Mouse (Mus musculus) large intestine, adult 2 months (tissue): ENCODE measurements around the gene Thap11. TPM values are rescaled to one million over a fixed set of nuclear protein-coding genes. Genes with fewer than 3 reads are reported as not detected.
A peak's percentile ranks its signal among the peaks of the same experiment; 100 is the strongest.
"Not testable (repeated sequence)": the region's sequence is repeated elsewhere in the genome, so short reads cannot be mapped to it uniquely, and the experiment has no call there.

Source experiments
- DNase-seq: peaks from one replicate; pipeline ENCODE4 v3.0.0-alpha.2; 2012; ENCODE audit warnings: low read depth, low spot score
- WGBS: fragments of 180-500 bp; shearing (Covaris S2); methylation state at CpG from one replicate; pipeline ENCODE4 v1.1.7; 2018; 5-methylcytosine and 5-hydroxymethylcytosine counted together
- polyA plus RNA-seq: library from polyadenylated mRNA; depleted of rRNA; stranded (reverse); fragments of >200 nt; gene quantifications from 2 replicates; pipeline ENCODE4 v1.2.3, GENCODE M21; 2012; rRNA removed

The Thap11 gene
- polyA plus RNA-seq, result 30.3 and 34.5 TPM in 2 replicates

DNA sequence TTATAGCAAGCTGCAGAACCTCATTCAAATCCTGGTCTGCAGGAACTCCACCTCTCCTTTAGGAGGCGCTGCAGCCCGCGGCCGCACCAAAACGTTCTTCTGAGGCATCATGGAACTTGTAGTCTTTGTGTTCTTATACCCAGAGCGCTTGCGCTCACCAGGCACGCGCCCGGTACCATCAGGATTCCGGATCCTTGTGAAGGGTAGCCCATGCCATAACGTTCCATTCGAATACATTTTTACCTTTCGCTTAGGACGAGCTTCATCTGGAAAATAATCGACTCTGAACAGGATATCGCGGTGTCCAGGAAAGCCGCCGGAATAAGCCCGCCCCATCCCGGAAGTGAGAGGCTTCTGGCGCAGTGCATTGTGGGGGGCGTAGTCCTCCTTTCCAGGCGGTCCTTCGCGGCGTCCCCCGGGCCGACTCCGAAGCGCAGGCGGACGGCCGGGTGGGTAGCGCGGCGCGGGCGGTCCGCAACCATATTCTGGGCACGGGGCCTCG is at the start of gene Thap11:
Thap11 (plus strand) TSS at position 418 of the 502 bp plus-strand sequence.
- peak; percentile 75 for DNase-seq
- WGBS, result under 1% methylated on average over 43 of the region's 43 CpGs

GRCm38 (mm10) chr8:105805346-105805745 is 49.6 kb upstream of the Thap11 start:
- DNase-seq, result no peak
- 57% methylated on average over 3 of the region's 3 CpGs for WGBS

DNA sequence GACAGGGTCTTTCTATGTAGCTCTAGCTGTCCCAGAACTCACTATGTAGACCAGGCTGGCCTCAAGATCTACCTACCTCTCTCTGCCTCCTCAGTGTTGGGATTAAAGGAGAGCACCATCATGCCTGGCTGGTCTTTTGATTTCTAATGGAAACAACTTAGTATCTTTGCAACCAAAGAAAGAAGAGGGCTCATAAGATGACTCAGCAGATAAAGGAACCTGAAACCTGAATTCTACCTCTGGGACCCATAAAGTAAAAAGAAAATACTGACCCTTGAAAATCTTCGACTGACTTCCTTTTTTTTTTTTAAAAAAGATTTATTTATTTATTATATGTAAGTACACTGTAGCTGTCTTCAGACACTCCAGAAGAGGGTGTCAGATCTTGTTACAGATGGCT is 49.0 kb upstream of the Thap11 start:
- WGBS, result 37% methylated on average over 1 of the region's 1 CpGs
- DNase-seq, result no peak

DNA sequence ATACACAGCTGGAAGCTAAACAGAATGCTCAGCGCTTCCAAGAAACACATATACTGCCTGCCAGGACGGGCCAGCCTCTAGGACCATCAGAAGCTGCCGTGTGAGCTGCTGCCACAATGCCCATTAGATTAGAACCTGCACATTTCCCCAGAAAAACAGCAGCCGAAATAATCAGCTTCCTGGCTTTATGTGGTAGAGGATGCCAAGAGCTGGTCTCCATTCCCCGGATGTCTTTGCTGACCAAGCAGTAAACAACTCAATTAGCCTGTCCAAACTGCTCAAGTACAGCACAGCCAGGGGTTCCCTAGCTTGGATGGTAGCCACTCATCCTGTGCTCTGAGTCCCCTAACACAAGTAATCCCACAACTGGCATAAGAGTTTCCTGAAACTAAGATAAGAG is 47.2 kb upstream of the Thap11 start:
- 66% methylated on average over 5 of the region's 5 CpGs for WGBS
- no peak for DNase-seq

DNA sequence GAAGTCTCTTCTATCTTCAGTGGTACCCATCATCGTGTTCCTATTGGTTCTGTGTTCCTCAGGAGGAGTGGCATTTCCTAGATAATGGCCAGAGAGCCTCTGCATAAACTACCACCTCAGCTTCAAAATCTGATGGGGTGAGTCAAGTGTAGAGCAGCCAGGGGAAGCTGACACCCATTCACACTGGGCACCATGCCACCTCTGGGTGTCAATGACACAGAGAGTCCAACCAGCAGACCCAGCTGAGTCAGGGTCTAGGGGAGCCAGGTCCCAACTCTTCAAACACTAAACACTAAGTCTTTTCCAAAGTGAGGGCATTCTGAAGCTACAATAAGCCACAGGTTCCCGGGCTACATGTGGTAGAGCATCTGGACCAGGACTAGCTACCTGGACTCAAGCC is 46.5 kb upstream of the Thap11 start:
- 81% methylated on average over 2 of the region's 2 CpGs for WGBS
- DNase-seq, result no peak

GRCm38 (mm10) chr8:105810245-105810786 is 44.6 kb upstream of the Thap11 start:
- no peak for DNase-seq
- 85% methylated on average over 6 of the region's 6 CpGs for WGBS

GRCm38 (mm10) chr8:105811061-105811460 is 43.9 kb upstream of the Thap11 start:
- WGBS, result 77% methylated on average over 10 of the region's 10 CpGs
- DNase-seq, result no peak

GRCm38 (mm10) chr8:105811543-105811942 is 43.4 kb upstream of the Thap11 start:
- 36% methylated on average over 3 of the region's 3 CpGs for WGBS
- DNase-seq, result no peak

DNA sequence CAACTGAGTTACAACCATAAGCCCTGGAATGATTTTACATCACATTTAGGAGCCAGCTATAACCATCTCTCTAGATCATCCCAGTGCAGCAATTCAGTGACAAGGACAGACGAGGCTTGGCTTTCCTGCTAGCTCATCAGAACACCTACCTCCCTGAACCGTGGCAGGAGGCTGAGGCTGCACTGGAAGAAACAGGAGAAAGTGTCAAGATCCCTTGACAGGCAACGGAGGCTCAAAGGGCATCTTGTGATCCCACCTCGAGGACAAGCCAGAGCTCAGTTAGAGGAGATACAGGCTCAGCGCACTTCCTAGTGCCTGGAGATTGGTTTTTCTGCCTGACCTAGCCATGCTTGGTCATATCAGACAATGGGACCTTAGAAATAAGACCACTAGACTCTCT is 42.4 kb upstream of the Thap11 start:
- WGBS, result 82% methylated on average over 5 of the region's 5 CpGs
- no peak for DNase-seq

DNA sequence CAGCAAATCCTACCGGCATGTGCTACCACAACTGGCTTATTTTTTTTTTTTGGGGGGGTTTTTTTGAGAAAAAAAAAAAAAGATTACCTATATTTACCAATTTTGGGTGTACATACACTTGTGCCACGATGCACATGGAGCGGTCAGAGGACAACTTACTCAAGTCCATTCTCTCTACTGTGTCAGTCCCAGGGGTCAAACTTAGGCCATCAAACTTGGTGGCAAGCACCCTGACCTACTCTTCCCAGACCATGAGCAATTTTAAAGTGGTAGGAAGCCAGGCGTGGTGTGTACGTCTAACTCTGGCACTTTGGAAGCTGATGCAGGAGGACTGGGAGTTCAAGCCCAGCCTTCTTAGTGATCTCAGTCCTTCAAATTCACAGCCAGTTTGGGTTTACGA is 41.7 kb upstream of the Thap11 start:
- DNase-seq, result no peak
- 93% methylated on average over 6 of the region's 6 CpGs for WGBS

GRCm38 (mm10) chr8:105819659-105820058 is 35.3 kb upstream of the Thap11 start:
- DNase-seq, result no peak
- 93% methylated on average over 3 of the region's 3 CpGs for WGBS

DNA sequence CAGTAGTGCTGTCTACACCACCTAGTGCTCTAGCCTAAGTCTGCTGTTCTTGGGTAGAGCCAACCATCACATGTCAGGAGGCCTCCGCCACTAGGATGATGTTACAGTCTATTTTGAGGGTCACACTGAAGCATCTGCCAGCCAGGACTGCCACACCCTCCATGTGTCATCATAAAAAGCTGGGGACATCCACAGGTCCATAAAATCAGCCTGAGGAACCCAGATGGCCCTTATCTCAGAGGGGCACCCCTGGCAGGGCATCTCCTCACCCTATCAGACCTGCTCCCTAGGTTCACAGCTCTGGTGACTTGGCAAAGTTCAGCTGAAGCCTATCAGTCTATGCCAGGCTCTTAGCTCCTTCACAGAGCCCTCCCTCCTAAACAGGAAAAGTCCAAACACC is 34.0 kb upstream of the Thap11 start:
- no peak for DNase-seq
- WGBS, result 93% methylated on average over 1 of the region's 1 CpGs

DNA sequence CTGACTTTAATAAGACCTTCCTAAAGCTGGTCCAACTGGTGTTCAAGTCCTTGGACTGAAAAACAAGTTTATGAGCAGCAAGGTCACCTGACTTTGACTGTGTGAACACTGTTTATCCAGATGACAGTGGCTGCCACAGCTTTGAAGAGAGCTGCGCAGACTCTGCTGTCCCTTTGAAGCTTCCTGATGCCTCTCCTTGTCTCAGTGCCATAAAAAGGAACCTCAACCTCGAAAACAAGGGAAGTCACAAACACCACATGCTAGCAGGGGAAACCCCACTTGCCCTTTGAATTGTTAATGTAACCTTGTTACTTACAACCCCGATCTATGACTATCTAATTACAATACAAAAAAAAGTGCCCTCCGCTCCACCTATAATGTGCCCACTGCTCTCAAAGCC is 29.4 kb upstream of the Thap11 start:
- 48% methylated on average over 4 of the region's 4 CpGs for WGBS
- no peak for DNase-seq

GRCm38 (mm10) chr8:105826379-105826778 is 28.6 kb upstream of the Thap11 start:
- DNase-seq, result no peak
- 4% methylated on average over 4 of the region's 4 CpGs for WGBS

GRCm38 (mm10) chr8:105826861-105827848 is 27.8 kb upstream of the Thap11 start, which contains the start of the genes Ranbp10 and Tsnaxip1:
TSS of gene Ranbp10 (minus strand) at chr8:105827350.
TSS of gene Tsnaxip1 (plus strand) at chr8:105827731.
- DNase-seq, result peak; percentile 95
- under 1% methylated on average over 52 of the region's 52 CpGs for WGBS

DNA sequence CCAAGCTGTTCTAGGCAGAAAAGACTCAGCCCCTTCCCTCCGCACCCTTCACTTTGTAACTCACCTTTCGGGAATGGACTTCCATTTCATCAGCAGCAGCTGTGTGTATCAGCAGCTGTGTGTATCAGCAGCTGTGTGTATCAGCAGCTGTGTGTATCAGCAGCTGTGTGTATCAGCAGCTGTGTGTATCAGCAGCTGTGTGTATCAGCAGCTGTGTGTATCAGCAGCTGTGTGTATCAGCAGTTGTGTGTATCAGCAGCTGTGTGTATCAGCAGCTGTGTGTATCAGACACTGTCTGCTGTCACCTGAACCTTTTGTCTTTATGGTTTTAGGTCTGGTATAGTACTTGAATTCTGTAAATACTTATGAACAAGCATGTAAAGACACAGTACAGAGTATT is 21.2 kb upstream of the Thap11 start:
- WGBS, result 76% methylated on average over 2 of the region's 2 CpGs
- DNase-seq, result not testable (repeated sequence)

- WGBS, result 19% methylated on average over 11 of the region's 11 CpGs
- DNase-seq, result no peak
These were observed 19.6 kb upstream of the Thap11 start for GRCm38 (mm10) chr8:105835318-105835717.

DNA sequence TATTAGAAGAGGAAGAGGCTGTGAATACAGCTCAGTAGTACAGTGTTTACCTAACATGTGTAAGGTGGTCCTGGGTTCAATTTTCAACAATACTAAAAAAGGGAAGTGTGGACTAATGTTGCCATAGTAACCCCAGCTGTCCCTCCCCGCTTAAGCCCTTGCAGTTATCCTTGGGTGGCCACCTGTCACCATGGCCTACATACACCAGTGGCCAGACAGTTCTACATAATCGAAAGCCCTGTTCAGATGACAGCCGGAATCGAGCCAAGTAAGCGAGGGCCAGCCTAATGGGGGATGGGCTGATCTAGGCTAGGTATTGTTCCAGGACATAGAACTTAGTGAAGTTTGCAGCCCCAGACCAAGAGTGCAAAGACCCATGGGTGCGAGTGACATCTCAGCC is 17.9 kb upstream of the Thap11 start:
- WGBS, result 81% methylated on average over 6 of the region's 6 CpGs
- no peak for DNase-seq

- no peak for DNase-seq
- WGBS, result 78% methylated on average over 5 of the region's 5 CpGs
These were observed 15.7 kb upstream of the Thap11 start for GRCm38 (mm10) chr8:105839209-105839608.

- 90% methylated on average over 11 of the region's 11 CpGs for WGBS
These were observed 8.3 kb upstream of the Thap11 start for GRCm38 (mm10) chr8:105846678-105847077.

DNA sequence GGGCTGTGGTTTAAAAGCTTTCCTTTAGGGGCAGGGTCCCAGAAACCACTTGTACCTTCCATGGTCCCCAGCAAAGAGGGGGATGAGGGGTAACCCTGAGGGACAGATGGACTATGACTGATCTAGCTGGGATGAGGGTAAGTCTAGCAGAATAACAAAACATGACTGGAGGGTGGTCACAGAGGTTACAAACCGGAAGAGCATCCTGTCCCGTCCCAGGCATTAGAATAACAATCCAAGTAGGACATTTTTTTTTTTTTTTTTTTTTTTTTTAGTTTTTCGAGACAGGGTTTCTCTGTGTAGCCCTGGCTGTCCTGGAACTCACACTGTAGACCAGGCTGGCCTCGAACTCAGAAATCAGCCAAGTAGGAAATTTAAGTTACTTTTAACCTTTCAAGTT is 4.9 kb upstream of the Thap11 start:
- no peak for DNase-seq
- WGBS, result 85% methylated on average over 4 of the region's 4 CpGs

More at GRCm38 (mm10) chr8:105846678-105847077, 8.3 kb upstream of the Thap11 start:
- DNase-seq, result no peak
